Mouse (Mus musculus): ENCODE measurements around the gene Cacna2d4.

DNA sequence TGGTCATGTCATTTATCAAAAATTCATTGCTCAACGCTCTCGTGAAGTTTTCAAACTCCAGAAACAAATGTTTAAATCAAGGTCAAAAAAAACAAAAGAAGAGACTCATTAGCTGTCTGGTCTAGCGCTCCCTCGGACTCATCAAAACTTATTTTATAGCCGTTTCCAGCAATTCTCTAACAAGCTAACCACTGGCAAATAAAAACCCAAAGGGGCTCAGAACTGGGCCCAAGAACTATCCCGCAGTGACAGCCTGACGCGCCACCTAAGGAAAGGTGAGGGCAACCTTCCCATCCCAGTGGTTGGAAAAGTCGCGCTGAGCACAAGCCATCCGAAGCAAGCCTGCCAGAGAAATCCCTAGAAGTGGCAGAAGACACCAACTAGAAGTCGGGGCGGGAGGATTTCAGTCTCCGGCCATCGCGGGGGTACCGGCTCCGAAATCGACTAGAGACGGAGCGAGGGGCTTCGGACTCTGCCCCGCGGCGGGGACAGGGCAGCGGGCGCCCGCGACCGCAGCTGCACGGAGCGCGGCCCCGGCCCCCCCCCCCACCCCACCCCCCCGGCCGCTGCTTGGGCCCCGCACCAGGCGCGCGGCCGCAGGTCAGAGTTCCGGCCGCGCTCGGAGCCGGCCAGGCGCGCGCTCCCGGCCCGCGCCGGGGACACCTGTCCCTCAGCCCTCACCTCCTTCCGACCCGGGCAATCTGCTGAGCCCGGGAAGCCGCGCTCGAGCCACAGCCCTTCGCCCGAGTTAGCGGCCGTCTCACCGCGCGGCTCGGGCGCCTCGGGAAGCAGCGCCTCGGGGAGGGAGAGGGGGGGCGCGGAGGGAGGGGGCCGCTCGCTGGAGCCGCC lies 151.7 kb downstream of the Cacna2d4 start:
- no peak for TF ChIP-seq CTCF (IDR thresholded peaks at IDR 0.05; ENCODE audit: low read depth, low read length)
- no peak for TF ChIP-seq GATA1 (IDR thresholded peaks at IDR 0.05; ENCODE audit: borderline replicate concordance, low read length)
- TF ChIP-seq POLR2AphosphoS5 (IDR thresholded peaks at IDR 0.05; ENCODE audit: insufficient replicate concordance, low read depth, low read length), result no peak

Measured in G1E (cell line).